Mouse (Mus musculus): ENCODE measurements around the gene Figla. TPM values are rescaled to one million over a fixed set of nuclear protein-coding genes. Genes with fewer than 3 reads are reported as not detected.

Gene Figla
- polyA plus RNA-seq, 1 experiment from 2014 or later, result not detected

GRCm38 (mm10) chr6:86058475-86058874 lies 42.5 kb downstream of the Figla start:
- Histone ChIP-seq H3K4me1 (ENCODE audit: control insufficient read depth, insufficient read depth, low read length) (peaks cover 52% of the 10 kb centered on the region), H3K27ac (ENCODE audit: low read depth, low read length) (peak overlapping the region; percentile 89), H3K9me3 (ENCODE audit: control insufficient read depth, low read length) (no peaks in the 10 kb centered on the region), H3K27me3 (ENCODE audit: control insufficient read depth, insufficient read depth, low read length) (no peaks in the 10 kb centered on the region; the same call in 1 of the 2 replicates), H3K36me3 (ENCODE audit: control insufficient read depth, insufficient read depth, low read length) (no peaks in the 10 kb centered on the region), H3K4me3 (ENCODE audit: low read depth, low read length) (no peak overlapping the region), H3K4me2 (no peak overlapping the region), H3K9ac (ENCODE audit: low read length) (no peak overlapping the region)
- DNase-seq (ENCODE audit: low spot score, missing footprints) (no peak), ATAC-seq (ENCODE audit: low FRiP score) (peak; percentile 31)
- 7% methylated on average over 1 of the region's 1 CpGs for WGBS

DNA sequence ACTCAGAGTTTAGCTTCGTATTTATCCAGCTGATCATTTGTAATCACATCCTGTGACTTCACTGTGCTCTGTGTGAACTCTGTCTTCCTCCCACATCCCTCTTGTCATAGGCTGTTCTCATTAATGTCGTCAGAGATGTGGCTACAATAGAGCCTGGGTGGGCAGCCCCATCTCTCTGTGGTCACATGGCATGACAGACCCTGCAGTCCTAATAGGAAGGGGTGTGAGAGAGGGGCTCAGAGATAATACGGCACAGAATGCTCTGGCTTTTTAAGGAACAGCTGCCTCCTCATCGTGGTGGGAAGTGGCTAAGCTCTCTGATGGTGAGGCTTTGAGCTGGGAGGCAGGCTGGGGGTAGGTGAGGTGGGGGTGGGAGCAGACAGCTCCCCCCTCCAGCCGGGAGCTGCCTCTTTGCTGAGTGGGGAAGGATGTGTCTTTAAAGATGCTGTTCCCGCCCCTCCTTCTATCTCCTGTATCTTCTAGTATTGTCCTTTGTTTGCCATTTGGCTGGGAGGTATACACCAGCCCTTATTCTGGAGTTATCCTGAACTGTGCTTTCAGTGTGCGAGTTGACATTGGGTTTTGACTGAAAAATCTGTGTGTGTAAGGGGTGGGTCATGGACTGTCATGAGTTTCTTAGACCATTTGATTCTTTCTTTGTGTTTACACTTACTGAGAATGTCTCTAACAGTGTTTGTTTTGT lies 43.3 kb downstream of the Figla start:
- H3K36me3 ChIP-seq (ENCODE audit: control insufficient read depth, insufficient read depth, low read length), result no peaks in the 10 kb centered on the region
- no peaks in the 10 kb centered on the region; the same call in 1 of the 2 replicates for H3K27me3 ChIP-seq (ENCODE audit: control insufficient read depth, insufficient read depth, low read length)
- H3K27ac ChIP-seq (ENCODE audit: low read depth, low read length), result peak overlapping the region; percentile 89
- H3K4me1 ChIP-seq (ENCODE audit: control insufficient read depth, insufficient read depth, low read length), result peaks cover 55% of the 10 kb centered on the region
- H3K4me3 ChIP-seq (ENCODE audit: low read depth, low read length), result no peak overlapping the region
- peak overlapping the region; percentile 44 for H3K9ac ChIP-seq (ENCODE audit: low read length)
- ATAC-seq (ENCODE audit: low FRiP score) (peak; percentile 96), DNase-seq (ENCODE audit: low spot score, missing footprints) (peak; percentile 93)
- H3K4me2 ChIP-seq, result peak overlapping the region; percentile 34; the same call in 1 of the 2 replicates
- WGBS, result 19% methylated on average over 7 of the region's 7 CpGs
- no peaks in the 10 kb centered on the region for H3K9me3 ChIP-seq (ENCODE audit: control insufficient read depth, low read length)

GRCm38 (mm10) chr6:86060170-86060569 lies 44.2 kb downstream of the Figla start:
- DNase-seq (ENCODE audit: low spot score, missing footprints), result no peak
- ATAC-seq (ENCODE audit: low FRiP score), result no peak
- H3K4me2 ChIP-seq, result 0 out of 2 replicates have a peak overlapping the region, but pooled peaks have one; percentile 7
- H3K4me3 ChIP-seq (ENCODE audit: low read depth, low read length), result no peak overlapping the region
- no peak overlapping the region for H3K9ac ChIP-seq (ENCODE audit: low read length)
- no peaks in the 10 kb centered on the region; the same call in 1 of the 2 replicates for H3K27me3 ChIP-seq (ENCODE audit: control insufficient read depth, insufficient read depth, low read length)
- H3K9me3 ChIP-seq (ENCODE audit: control insufficient read depth, low read length), result no peaks in the 10 kb centered on the region
- H3K4me1 ChIP-seq (ENCODE audit: control insufficient read depth, insufficient read depth, low read length), result peaks cover 63% of the 10 kb centered on the region
- no peaks in the 10 kb centered on the region for H3K36me3 ChIP-seq (ENCODE audit: control insufficient read depth, insufficient read depth, low read length)
- WGBS, result 90% methylated on average over 3 of the region's 3 CpGs
- peak overlapping the region; percentile 89 for H3K27ac ChIP-seq (ENCODE audit: low read depth, low read length)

DNA sequence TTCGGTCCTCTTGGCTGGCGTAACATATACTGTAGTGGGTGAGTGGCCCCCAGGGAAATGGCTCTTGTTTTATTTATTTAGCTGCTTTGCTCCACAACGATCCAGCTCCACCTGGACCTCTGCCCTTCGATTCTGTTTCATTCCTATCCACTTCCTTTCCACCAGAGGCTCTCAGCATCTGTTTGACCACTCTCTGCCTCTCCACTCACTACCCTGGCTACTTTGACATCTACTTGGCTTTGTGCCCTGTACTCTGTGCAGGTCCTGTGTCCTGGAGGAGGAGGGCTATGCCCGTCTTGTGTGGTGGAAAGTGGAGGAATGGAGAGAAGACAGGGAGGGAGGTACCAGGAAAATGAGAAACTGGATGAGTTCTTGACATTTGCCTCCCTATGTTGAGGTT lies 46.3 kb downstream of the Figla start:
- 74% methylated on average over 5 of the region's 5 CpGs for WGBS
- Histone ChIP-seq H3K4me1 (ENCODE audit: control insufficient read depth, insufficient read depth, low read length) (peaks cover 74% of the 10 kb centered on the region), H3K4me3 (ENCODE audit: low read depth, low read length) (no peak overlapping the region), H3K9me3 (ENCODE audit: control insufficient read depth, low read length) (no peaks in the 10 kb centered on the region), H3K27me3 (ENCODE audit: control insufficient read depth, insufficient read depth, low read length) (no peaks in the 10 kb centered on the region; the same call in 1 of the 2 replicates), H3K9ac (ENCODE audit: low read length) (no peak overlapping the region), H3K36me3 (ENCODE audit: control insufficient read depth, insufficient read depth, low read length) (no peaks in the 10 kb centered on the region), H3K4me2 (no peak overlapping the region), H3K27ac (ENCODE audit: low read depth, low read length) (peak overlapping the region; percentile 59)
- ATAC-seq (ENCODE audit: low FRiP score) (no peak), DNase-seq (ENCODE audit: low spot score, missing footprints) (no peak)

DNA sequence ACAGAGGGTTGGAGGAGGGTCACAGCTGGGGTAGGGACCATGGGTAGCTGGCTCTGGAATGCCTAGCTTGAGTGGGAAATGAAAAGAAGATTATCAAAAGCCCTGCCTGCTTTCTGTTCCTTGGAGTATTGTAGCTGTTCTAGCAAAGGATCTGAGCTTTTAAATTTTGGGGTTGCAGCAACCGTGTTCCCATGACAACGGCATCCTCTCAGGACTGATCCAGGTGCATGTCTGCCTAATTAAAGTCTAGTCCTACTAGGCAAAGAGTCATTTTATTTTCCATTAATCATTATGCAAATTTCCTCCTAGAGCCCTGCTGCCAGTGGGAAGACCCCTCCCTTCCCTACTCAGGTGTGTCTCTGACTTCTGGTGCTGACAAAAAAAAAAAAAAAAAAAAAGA lies 46.7 kb downstream of the Figla start:
- Histone ChIP-seq H3K27ac (ENCODE audit: low read depth, low read length) (peak overlapping the region; percentile 59), H3K4me3 (ENCODE audit: low read depth, low read length) (no peak overlapping the region), H3K27me3 (ENCODE audit: control insufficient read depth, insufficient read depth, low read length) (no peaks in the 10 kb centered on the region; the same call in 1 of the 2 replicates), H3K9me3 (ENCODE audit: control insufficient read depth, low read length) (no peaks in the 10 kb centered on the region), H3K9ac (ENCODE audit: low read length) (no peak overlapping the region), H3K36me3 (ENCODE audit: control insufficient read depth, insufficient read depth, low read length) (no peaks in the 10 kb centered on the region), H3K4me1 (ENCODE audit: control insufficient read depth, insufficient read depth, low read length) (peaks cover 70% of the 10 kb centered on the region), H3K4me2 (no peak overlapping the region)
- DNase-seq (ENCODE audit: low spot score, missing footprints), result no peak
- 74% methylated on average over 2 of the region's 2 CpGs for WGBS
- ATAC-seq (ENCODE audit: low FRiP score), result no peak

GRCm38 (mm10) chr6:86064318-86065016 lies 48.5 kb downstream of the Figla start:
- Histone ChIP-seq H3K4me1 (ENCODE audit: control insufficient read depth, insufficient read depth, low read length) (peaks cover 56% of the 10 kb centered on the region), H3K9ac (ENCODE audit: low read length) (no peak overlapping the region), H3K4me3 (ENCODE audit: low read depth, low read length) (no peak overlapping the region), H3K36me3 (ENCODE audit: control insufficient read depth, insufficient read depth, low read length) (no peaks in the 10 kb centered on the region), H3K4me2 (no peak overlapping the region), H3K9me3 (ENCODE audit: control insufficient read depth, low read length) (no peaks in the 10 kb centered on the region), H3K27me3 (ENCODE audit: control insufficient read depth, insufficient read depth, low read length) (no peaks in the 10 kb centered on the region; the same call in 1 of the 2 replicates), H3K27ac (ENCODE audit: low read depth, low read length) (peak overlapping the region; percentile 77)
- ATAC-seq (ENCODE audit: low FRiP score) (peak; percentile 78), DNase-seq (ENCODE audit: low spot score, missing footprints) (peak; percentile 89)
- 19% methylated on average over 6 of the region's 6 CpGs for WGBS

DNA sequence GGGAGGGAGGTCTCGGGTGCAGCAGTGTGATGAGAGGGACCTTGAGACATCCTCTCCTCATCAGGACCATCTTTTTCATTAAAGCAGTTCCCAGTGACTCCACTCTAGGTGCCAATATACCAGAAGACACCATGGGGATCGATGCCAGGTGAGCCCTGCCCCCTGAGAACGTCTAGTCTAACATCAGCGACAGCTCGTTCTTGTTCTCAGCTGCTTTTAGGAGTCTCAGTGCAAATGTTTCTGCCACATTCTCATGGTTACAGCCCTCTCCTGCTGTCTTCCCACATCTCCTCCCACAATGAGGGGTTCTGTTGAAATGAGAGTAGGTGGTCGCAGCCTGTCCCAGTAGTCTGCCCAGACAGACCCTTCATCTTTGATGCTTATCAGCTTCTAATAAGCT lies 50.8 kb downstream of the Figla start:
- Histone ChIP-seq H3K9ac (ENCODE audit: low read length) (no peak overlapping the region), H3K4me1 (ENCODE audit: control insufficient read depth, insufficient read depth, low read length) (peaks cover 40% of the 10 kb centered on the region), H3K27me3 (ENCODE audit: control insufficient read depth, insufficient read depth, low read length) (no peaks in the 10 kb centered on the region; the same call in 1 of the 2 replicates), H3K4me3 (ENCODE audit: low read depth, low read length) (no peak overlapping the region), H3K36me3 (ENCODE audit: control insufficient read depth, insufficient read depth, low read length) (no peaks in the 10 kb centered on the region), H3K4me2 (no peak overlapping the region), H3K9me3 (ENCODE audit: control insufficient read depth, low read length) (no peaks in the 10 kb centered on the region), H3K27ac (ENCODE audit: low read depth, low read length) (no peak overlapping the region)
- ATAC-seq (ENCODE audit: low FRiP score) (no peak), DNase-seq (ENCODE audit: low spot score, missing footprints) (no peak)
- 91% methylated on average over 6 of the region's 6 CpGs for WGBS

DNA sequence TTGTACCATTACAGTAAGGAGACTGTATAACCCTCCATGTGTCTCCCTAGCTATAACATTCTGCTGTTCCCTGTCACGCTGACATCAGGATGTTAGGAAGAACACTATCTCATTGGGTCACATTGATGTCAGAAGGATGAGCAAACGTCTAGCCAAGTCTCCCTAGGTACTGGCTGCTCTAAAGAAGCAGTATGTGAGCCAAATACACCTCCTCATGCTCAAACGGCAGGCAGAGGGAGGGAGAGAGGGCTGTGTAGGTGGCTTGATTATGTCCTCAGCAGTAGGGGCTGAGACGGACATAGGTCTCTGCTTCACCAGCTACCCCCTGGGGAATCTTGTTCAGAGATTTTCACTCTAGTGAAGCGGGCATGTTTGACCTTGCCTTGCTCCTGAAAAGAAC lies 51.2 kb downstream of the Figla start:
- WGBS, result 56% methylated on average over 5 of the region's 5 CpGs
- ATAC-seq (ENCODE audit: low FRiP score) (no peak), DNase-seq (ENCODE audit: low spot score, missing footprints) (no peak)
- no peaks in the 10 kb centered on the region for H3K9me3 ChIP-seq (ENCODE audit: control insufficient read depth, low read length)
- no peak overlapping the region for H3K4me3 ChIP-seq (ENCODE audit: low read depth, low read length)
- no peaks in the 10 kb centered on the region; the same call in 1 of the 2 replicates for H3K27me3 ChIP-seq (ENCODE audit: control insufficient read depth, insufficient read depth, low read length)
- H3K27ac ChIP-seq (ENCODE audit: low read depth, low read length), result no peak overlapping the region
- no peaks in the 10 kb centered on the region for H3K36me3 ChIP-seq (ENCODE audit: control insufficient read depth, insufficient read depth, low read length)
- no peak overlapping the region for H3K9ac ChIP-seq (ENCODE audit: low read length)
- no peak overlapping the region for H3K4me2 ChIP-seq
- H3K4me1 ChIP-seq (ENCODE audit: control insufficient read depth, insufficient read depth, low read length), result peaks cover 35% of the 10 kb centered on the region

GRCm38 (mm10) chr6:86069009-86069408 lies 53.0 kb downstream of the Figla start:
- DNase-seq (ENCODE audit: low spot score, missing footprints) (no peak), ATAC-seq (ENCODE audit: low FRiP score) (no peak)
- no peak overlapping the region for H3K4me3 ChIP-seq (ENCODE audit: low read depth, low read length)
- H3K36me3 ChIP-seq (ENCODE audit: control insufficient read depth, insufficient read depth, low read length), result no peaks in the 10 kb centered on the region
- no peaks in the 10 kb centered on the region for H3K9me3 ChIP-seq (ENCODE audit: control insufficient read depth, low read length)
- H3K27ac ChIP-seq (ENCODE audit: low read depth, low read length), result no peak overlapping the region
- no peaks in the 10 kb centered on the region for H3K27me3 ChIP-seq (ENCODE audit: control insufficient read depth, insufficient read depth, low read length)
- H3K9ac ChIP-seq (ENCODE audit: low read length), result no peak overlapping the region
- H3K4me1 ChIP-seq (ENCODE audit: control insufficient read depth, insufficient read depth, low read length), result peaks cover 22% of the 10 kb centered on the region
- no peak overlapping the region for H3K4me2 ChIP-seq
- 76% methylated on average over 5 of the region's 5 CpGs for WGBS
